Mouse (Mus musculus) megakaryocyte progenitor cell, adult 5-6 weeks (primary cell): Measurements from ENCODE around the gene Sept9. TPM values are rescaled to one million over a fixed set of nuclear protein-coding genes. Genes with fewer than 3 reads are reported as not detected.

Source experiments
- ATAC-seq: replicated peaks from 2 replicates; pipeline ENCODE4 v1.8.0; 2016; ENCODE audit warnings: mild to moderate bottlenecking, moderate TSS enrichment, inconsistent platforms; ENCODE audit not compliant: poor library complexity
- total RNA-seq, 2 experiments: library from RNA; stranded (forward) in 1 of 2; stranded (reverse) in 1 of 2; fragments of 157-497, 149-512 nt in 1 of 2; fragments of 200-1000 nt in 1 of 2; gene quantifications; 2 replicates each; pipeline versions ENCODE4 v1.2.3 to v1.2.4; 2015 to 2017

Gene Sept9
- total RNA-seq, 2 experiments from 2014 or later = 81.7 to 140 TPM

DNA sequence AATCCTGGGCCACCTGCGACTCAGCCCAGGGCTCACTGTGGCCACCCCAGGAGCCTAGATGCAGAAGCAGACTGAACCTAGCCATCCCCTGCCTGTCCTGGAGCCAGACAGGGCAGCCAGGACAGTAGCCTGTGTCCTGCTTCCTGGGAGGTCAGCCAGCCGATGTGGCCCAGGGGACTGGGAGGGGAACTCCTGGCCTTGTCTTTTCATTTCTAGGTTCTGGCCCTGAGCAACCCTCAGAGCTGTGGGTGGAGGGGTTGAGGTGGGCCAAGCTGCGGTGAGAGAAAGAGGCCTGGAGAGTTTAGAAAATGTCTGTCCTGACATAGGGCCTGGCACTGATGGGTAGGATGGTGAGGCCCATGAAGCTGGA is 110.4 kb downstream of the Sept9 start:
- ATAC-seq = no peak

DNA sequence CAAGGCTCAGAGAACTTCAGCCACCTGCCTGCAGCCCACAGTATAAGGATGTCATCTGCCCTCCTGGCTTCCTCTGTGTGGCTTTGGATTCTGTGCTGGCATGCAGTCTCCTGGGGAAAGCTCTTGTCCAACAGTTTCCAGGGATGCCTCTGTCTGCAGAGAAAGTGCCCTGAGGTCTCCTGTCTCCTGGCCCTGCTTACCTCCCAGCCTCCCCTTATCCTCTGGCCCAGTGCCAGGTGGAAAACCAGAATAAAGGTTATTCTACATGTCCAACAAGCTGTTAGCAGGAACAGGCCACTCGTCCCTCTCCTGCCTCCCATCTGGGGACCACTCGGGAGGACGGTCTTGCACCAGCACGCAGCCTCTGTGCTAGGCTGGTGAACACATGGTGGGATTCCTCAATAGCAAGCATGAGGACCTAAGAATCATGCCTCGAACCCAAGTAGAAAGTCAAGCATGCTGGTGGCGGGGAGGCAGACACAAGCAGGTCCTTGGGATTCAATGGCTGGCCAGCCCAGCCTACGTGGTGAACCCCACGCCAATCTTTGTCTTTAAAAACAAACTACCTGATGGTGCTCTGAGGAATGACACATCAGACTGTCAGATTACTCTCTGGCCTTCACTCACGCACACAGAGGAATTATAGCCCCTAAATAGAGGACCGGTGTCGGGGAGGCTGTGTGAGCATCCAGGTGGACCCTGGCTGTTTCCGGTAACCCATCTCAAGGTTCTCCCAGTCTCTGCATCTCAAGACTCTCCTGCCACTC is 111.1 kb downstream of the Sept9 start:
- no peak for ATAC-seq

DNA sequence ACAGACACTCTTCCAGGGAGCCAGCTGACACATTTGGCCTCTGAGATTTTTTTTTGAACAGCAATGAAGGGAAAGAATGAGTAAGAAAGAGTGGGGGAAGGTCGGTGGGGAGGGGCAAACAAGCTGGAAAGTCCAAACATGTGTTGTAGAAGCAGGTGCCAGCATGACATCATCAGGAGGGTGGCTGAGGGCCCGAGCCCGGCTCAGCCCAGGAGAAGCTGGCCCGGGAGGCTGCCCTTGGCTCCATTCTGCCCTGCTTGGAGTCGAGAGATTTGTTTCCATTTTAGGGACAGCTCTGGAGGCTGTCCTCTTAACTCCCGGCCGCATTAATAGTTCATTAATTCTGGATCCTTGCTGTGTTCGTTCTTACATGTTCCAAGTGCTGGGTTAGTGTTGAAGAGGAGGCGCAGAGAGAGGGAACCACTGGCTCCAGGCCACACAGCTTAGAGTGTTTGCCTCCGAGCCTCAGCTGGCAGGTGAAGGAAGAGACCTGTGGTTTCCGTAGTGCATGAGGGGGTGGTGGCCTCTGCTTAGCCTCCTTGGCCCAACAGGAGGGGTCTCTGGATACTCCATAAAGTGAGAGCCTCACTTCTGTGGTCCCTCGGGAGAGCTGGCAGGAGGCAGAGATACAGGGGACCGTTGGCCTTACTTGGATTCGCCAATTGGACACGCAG is 111.8 kb downstream of the Sept9 start:
- no peak for ATAC-seq

DNA sequence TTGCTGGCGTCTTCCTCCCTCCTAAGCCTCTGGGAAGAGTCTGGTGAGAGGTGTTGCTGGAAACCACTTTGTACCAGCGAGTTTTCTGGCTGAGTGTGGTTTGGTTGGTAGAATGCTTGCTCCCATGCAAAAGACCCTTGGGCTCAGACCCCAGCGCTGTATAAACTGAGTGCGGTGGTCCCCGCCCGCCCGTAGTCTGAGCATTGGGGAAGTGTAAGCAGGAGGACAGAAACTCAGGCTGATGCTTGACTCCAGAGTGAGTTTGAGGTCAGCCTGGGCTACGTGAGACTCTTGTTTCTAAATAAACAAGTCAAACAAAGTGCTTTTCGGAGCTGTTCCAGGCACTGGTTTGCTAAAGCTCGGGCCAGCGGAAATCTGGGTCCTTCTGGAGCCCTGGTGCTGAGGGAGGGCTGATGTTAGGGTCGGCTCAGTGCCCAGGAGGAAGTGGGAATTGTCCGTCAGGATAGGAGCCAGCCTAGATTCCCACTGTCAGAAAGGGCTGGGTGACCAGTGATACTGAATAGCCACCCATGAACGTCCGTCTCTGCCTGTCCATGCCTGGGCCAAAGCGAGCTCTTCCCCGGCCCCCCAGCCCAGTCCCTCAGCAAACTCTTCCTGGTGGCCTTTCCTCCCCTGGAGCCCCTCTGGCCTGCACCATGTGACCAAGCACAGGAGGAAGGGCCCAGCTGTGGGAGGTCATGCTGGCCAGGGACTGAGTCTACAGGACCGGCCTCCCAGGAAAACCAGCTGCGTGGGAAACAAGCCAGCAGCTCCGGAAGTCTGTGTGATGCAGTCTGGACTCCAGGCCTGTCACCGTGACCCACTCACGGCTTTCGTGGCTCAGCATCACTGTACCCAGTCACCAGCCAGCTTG is 112.8 kb downstream of the Sept9 start:
- ATAC-seq = no peak

DNA sequence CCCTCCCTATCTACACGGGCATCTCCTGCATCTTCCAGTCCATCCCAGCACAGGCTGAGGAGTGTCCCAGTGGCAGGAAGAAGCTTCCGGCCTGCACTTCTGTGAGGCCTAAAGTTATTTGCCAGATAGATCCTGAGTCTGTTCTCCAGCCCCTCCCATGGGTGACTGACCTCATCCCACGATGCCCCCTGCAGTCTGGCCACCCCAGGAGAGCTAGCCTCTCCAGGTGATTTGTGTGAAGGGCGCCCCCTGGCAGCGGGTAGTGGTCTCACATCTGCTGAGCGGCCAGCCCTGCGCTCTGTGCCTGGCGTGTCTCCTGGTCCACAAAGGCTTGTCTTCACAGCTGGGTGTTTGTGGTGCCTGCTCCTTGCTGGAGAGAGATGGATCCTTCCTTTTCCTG is 113.5 kb downstream of the Sept9 start:
- peak; percentile 51 for ATAC-seq

DNA sequence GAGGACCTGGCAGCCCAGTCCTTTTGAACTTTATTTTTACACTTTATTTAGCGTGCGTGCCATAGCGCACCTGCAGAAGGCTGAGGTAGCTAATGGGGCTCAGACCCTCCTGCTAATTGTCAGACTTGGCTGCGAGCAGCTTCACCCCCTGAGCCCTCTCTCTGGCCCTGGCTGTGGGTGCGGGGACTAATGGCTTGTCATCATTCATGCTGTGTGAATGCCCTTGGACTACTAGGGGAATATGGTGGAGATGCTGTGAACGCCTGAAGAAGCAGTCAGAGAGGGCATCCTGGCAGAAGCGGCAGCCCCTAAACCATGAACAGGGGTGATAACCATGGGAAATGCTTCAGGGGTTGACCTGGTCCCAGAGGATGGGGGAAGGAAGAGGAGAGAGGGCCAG is 114.0 kb downstream of the Sept9 start:
- ATAC-seq = no peak

DNA sequence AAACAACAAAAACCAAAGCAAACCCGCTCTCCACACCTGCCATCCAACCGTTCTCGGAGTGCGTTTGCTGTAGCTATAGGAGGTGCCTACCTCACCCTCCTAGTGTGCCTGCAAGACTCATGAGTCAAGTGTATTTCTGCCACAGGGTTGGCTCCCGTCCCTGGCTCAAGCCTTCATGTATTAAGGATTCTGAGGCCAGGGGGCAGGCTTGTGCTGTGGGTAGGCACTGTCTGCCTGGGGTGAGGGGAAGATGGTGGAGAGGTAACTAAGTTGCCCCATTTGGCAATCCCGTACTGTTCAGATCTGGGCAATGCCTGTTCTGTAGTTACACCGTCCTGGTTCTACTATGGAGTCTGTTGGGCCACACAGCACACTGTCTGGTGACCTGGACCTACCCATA is 114.6 kb downstream of the Sept9 start:
- ATAC-seq = peak; percentile 42

DNA sequence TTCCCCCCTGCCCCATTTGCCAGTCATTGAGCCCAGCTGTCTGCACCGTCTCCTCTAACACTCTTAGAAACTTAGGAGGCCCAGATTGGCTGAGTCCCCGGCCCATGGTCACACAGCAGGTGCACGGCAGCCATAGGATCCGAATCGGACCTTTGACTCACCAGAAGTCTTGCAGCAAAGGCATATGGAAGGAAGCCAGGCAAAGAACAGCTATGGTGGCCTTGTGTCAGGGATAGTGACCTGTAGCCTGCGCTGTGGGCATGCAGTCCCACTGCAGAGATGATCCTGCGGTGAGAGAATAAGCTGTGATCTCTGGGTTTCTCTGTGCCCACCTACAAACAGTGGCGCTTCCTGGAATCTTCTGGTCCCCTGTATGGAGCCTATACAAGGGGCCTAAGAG is 115.1 kb downstream of the Sept9 start:
- no peak for ATAC-seq

DNA sequence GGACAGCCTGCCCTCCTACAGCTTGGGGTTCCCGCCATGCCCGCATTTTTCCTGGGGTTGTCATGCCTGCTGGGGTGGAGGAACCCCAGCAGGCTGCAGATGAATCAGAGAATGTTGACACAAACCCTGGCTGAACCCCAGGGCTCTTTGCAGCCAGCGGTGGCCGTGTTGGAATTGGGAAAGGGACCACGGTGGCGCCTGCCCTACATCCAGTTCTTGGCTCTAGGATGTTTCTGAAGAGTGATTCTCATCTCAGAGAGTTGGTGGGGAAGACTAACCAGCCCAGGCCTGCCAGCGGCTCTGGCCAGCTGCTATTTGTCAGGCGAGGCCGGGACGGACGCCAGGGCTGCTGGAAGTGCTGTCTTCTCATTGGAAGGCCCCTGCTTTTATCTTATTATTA is 115.8 kb downstream of the Sept9 start:
- no peak for ATAC-seq

DNA sequence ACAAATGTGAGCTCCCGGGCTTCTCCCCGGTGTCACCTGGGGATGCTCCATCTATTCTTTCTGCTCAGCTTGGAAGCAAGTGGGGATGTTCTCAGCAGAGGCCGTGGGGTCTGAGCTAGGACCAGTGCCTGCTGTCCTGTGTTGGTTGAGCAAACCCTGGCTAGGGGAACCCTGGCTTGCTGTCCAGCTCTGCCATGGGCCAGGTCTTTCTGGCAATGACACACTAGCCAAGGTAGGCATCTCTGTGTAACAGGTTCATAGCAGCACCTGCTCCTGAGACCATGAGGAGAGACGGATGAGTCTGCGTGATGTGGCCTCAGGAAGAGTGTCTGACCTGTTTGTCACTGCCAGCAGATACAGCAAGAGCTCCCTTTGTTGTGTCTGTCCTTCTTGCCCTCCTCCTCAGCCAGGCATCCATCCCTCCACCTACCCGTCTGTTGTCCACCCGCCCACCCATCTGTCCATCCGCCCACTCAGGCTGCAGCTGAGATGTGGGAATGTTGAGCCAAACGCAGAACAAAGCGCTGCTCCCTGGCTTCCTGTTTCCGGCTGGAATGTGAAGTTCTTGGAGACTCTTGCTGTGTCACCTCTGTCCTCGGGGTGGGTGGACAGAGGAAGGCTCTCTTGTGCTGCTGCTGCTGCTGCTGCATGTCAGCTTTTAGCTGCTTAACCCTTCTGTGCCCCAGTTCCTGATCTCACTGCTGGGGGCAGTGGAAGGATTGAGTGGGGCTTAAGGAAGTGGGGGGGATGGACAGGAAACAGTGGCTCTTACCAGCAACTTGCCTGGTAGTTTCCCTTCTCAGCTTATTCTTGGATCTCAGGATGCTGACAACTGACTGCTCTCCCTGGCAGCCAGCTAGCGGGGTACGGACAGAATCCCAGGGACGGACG is 117.2 kb downstream of the Sept9 start:
- ATAC-seq = no peak

DNA sequence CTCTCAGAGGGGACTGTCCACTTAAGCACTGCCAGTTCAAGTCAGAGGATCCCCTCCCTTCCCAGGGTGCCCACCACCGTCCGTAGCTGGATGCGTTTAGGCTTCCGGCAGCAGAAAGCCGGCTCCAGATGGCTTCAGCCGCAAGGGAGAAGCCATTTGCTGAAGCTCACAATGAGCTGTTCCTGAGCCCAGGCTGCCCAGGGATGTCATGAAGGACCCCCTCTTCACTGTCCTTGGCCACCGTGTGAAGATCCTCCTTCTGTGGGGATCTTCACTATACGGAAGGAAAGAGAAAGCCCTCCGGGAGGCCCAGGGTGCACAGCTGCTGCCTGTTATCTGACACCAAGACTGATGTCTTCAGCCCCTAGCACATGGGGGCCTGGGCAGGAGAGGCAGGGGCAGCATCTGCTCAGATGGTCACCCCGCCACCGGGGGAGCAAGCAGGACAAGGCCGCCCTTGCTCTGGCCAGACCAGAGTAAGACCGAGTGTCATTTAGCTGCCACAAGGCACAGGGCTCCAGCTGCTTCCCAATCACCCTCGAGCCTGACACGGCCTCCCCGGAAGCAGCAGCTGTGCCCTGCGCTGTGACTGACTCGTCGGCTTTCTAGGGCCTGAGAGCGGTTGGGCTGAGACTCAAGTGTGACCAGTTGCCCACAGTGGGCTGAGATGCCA is 118.1 kb downstream of the Sept9 start:
- no peak for ATAC-seq

DNA sequence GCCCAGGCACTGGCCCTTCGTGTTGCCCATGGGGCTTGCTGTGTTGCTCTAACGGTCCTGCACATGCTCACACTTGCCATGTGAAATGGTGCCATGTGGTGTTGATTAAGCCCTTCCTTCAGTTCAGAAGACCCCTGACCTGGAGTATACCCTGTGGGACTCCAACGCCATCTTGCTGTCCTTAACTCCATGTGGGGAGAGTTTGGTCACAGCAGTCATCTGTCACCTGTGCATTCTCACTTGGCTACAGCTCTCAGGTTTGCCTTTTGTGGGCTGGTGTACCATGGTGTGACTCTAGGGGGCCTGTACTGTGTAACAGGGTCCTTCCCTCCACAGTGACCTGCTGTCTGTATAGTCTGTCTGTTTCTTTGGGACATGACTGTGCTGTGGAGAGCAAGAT is 118.7 kb downstream of the Sept9 start:
- ATAC-seq = no peak

DNA sequence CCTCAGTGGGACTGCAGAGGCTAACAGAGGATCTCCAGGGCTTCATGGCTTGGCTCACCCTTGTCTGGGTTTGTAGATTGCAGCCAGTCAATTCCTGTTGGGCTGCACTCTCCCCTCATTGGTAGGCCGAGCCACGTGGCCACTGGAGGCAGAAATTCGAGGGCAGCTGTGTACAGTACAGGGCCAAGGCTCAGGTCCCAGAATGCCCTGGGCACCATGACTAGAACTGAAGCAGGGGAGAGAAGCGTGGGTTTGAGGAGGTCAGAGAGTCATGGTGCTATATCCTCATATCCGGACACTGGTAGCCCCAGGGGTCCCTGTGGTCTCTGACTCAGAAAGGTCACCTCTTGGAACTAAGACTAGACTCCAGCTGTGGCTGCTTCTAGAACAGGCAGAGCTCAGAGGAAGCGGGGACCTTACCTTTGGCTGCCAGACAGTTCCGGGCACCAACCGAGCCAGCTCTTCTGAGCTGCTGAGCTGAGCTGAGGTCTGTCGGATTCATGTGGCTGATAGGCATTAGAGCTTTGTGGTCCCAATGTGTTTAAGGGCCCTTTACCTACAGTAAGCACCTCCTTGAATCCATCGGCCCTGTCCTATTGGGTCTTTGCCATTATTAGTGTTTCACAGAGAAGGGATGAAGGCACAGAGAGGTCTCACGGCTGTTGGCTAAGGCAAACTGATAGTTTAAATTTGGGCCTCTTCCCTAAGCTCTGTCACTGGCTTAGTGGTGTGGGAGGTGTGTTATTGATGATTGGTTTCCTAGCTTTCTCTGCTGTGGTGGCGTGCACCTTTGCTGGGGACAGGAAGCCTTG is 119.5 kb downstream of the Sept9 start:
- peak; percentile 16; the same call in 1 of the 2 replicates for ATAC-seq

DNA sequence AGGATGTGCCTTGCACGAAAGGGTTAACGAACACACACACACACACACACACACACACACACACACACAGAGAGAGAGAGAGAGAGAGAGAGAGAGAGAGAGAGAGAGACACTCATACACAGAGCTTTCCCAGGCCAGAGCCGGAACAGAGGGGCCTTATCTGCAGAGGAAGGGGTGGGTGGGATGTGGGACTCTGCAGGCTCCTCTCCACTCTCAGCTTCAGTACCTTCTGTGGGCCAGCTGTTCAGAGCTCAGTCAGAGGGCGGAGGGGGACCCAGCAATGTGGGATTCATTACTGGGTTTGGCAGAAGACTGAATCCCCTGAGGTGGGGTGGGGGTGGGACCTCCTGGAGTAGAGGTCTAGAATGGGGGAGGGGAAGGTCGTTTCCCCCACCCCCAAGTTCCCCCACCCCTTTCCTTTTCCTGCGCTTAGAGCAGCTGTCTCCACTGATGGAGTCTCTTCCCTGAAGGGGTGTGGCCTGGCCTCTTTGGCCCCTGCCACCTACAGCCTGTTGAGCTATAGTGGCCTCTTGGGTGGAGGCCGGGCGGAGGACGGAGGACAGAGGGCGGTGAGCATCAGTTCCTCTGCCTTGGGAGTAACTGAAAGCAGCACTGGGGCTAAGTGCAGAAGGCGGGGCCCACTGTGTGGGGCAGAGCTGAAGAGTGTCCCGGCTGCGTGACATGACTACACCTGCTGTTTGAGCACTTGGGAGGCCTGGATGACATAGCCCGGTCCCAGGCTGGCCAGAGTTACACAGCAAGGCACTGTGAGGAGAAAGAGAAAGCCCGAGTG is 120.3 kb downstream of the Sept9 start:
- peak; percentile 40 for ATAC-seq

DNA sequence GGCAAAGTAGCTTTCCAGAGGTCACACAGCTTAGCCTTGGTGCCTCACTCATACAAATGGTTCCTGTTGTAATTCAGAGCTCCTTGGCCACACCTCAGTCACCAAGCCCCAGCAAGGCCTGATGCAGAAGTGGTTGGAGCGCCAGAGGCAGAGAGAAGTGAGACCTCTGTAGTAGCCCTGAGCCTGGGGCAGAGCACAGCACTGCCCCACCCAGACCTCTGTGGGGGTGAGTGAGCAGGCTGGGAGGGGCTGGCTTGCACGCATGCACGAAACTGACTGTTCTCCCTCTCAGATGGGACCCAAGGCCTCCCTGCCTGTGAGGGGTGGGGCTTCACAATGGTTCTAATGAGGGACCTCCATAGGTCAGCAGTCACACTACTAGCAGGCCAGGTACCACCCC is 121.0 kb downstream of the Sept9 start:
- ATAC-seq = peak; percentile 55

DNA sequence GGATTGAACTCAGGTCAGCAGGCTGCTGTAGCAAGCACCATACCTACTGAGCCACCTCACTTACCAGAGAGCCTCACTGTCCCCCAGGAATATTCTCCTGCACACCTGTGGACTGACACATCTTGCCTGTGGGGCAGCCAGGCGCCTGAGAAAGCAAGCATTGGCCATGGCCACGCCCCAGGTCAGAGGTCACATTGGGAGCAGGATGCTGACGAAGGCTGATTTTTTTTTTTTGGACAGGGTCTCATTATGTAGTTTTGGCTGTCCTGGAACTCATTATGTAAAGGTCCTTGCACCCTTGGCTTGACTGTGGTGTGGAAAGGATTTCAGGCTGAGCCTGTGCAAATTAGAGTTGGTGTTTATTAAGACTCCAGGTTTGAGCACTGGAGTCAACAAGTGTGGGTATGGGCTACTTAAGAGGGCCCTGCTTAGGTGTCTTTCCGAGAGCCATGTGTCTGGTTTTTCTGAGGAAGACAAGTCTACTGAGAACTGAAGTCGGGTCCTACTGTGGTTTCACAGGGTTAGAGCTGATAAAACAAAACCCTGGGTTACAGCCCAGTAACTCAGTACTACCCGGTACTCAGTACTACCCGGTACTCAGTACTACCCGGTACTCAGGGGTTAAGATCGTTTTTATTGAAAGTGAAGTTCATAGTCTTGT is 122.0 kb downstream of the Sept9 start:
- ATAC-seq = no peak

DNA sequence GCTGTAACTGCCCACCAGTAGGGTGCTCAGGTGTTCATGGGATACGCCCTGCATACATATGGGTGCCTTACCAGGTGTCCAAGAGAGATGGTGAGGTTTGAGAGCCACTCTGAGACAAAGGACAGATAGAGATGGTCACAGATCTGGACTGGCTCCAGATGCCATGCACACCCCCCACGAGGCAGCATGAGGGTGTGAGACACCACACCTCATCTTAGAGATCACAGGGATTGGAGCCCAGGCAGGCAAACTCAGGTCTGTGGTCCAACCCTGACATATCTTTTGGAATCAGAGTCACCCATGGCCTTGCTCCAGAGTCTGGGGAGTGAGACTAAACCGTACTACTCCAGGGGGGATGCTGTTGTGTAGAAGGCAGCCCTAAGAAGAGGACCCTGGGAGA is 122.8 kb downstream of the Sept9 start:
- no peak for ATAC-seq
